Mouse (Mus musculus) heart, postnatal 25 days (tissue): ENCODE measurements at regions not wholly inside any gene's neighbourhood (a gene's known extent, or its start where the extent isn't known, plus 50 kb on each side); places are given as distances from the start of the nearest gene placed in this dataset.

Source experiments
- DNase-seq: peaks from one replicate; pipeline ENCODE4 v3.0.0; 2022; ENCODE audit warnings: low spot score
- intact Hi-C: fragments of 180-260 bp; cut with DNase I; formaldehyde crosslinking; loops from one replicate; pipeline ENCODE4 v1.15.1; 2025

DNA sequence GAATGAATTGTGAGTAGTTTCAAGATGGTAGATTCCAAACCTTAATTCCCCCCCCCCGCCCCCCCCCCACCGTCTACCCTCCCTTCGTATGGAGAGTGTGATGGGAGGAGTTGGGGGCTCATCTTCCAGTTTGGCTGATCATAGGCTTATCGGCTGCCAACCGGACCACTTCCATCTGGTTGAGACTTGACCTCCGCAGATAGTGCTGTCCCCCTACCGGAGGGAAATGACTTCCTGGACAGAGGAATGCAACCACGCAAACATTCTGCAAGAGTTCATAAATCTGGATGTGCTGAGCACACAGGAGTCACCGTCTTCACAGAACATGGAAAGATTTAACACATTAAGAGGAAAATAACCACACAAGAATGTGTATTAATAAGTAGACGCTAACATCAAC, 62.2 kb upstream of the Sox13 start:
- DNase-seq, result no peak
- intact Hi-C loops, result no loop called here

DNA sequence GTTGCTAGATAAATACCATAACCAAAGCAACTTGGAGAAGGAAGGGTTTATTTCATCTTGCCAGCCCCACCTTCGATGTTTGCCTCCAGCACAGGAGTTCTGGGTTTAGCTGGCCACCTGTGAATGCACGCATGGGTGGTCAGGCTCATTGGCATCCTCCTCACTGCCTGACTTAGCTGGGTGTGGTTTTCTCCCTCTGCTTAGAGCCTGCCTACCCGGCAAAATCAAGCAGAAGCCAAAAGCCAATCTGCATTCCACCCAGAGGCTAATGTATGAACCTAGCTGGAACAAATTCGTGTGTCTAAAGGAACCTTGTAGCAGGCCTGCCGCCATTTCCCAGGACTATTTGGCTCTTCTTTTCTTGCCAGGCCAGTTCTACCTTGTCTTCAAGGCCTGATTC, 58.7 kb upstream of the Sox13 start:
- intact Hi-C loops, result no loop called here
- DNase-seq, result no peak

DNA sequence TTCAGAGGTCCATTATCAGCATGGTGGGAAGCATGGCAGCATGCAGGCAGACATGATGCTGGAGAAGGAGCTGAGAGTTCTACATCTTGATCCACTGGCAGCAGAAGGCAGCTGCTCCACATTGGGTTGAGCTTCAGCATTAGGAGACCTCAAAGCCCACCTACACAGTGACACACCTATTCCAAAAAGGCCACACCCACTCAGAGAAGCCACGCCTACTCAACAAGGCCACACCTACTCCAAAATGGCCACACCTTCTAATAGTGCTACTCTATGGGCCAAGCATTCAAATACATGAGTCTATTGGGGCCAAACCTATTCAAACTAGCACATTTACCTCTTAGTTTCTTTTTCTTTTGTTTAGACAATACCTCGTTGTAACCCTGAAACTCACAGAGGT, 50.4 kb upstream of the Sox13 start:
- no peak for DNase-seq
- intact Hi-C loops, result no loop called here
